ENCODE assay signal across 8 mouse cellular contexts in the genomic region with DNA sequence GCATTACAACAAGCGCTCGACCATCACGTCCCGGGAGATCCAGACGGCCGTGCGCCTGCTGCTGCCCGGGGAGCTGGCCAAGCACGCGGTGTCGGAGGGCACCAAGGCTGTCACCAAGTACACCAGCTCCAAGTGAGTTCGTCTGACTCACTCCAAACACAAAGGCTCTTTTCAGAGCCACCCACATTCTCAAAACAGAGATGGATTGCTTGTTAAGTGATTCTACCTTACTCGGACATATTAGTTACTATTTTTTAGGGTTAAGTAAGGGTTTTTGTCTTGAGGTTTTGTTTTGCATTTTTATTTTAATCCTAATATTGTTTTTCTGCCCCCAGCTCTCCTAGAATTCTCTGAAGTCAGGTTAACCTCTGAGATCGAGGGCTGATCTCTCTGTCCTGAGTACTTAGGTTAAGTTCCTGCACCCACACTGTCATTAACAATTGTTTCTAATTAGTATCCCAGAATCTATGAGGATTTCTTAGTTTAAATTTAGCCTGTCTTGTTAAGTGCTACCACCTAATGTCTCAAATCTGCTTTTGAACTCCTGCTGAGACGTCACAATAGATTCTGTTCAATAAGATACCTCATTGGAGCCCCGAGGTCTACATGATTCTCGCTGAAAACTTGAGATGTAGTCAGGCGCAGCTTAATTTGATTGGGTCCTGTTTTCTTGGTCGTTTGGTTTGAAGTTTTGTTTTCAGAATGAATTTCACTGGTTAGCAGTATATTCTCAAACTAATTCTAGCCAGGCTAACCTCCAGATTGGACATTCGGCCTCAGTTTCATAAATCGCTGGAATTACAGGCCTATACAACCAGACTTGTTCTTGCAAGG. TPM values are rescaled to one million over a fixed set of nuclear protein-coding genes. Genes with fewer than 3 reads are reported as not detected.
DNase-seq lines count a peak whose midpoint lies in the region; ATAC-seq and TF ChIP-seq lines count a peak whose summit lies in the region.

No protein-coding gene starts in this region.

- H3K36me3 ChIP-seq in heart, postnatal 0 days (replicated peaks; ENCODE audit: control insufficient read depth, insufficient read depth, low read length), result no peaks in the 10 kb centered on the region
- peaks cover 0 to 37% of the 10 kb centered on the region in 2 experiments; a peak in 2 of 4 replicates for H3K36me3 ChIP-seq in MEL (ENCODE audit: control insufficient read depth in 1 of 2, insufficient read depth in 2 of 2, low read length in 2 of 2)
- no peaks in the 10 kb centered on the region for H3K36me3 ChIP-seq in forebrain, postnatal 0 days (ENCODE audit: insufficient read depth)
- no peaks in the 10 kb centered on the region for H3K36me3 ChIP-seq in midbrain, embryonic 14.5 days (ENCODE audit: control insufficient read depth, insufficient read depth, low read length)

- no peak for DNase-seq in heart, postnatal 0 days (ENCODE audit: low spot score)
- no peak for DNase-seq in heart, adult 8-10 months (ENCODE audit: low spot score)
- DNase-seq in MEL (ENCODE audit: low read depth, low spot score), result peak; percentile 89
- DNase-seq in forebrain, postnatal 0 days, result no peak
- peak; percentile 29 for DNase-seq in midbrain, embryonic 14.5 days
- DNase-seq in gastrocnemius, postnatal 25 days, result no peak
- DNase-seq in right cerebral cortex, postnatal 14 days, result no peak
- no peak for DNase-seq in gastrocnemius, adult 8-10 months (ENCODE audit: low spot score in 2 of 2)

- H3K4me1 ChIP-seq in heart, postnatal 0 days (ENCODE audit: control insufficient read depth, insufficient read depth), result peaks cover 30% of the 10 kb centered on the region
- peaks cover 4 to 9% of the 10 kb centered on the region in 2 experiments for H3K4me1 ChIP-seq in MEL (ENCODE audit: control insufficient read depth in 1 of 2, insufficient read depth in 2 of 2, low read length in 2 of 2)
- H3K4me1 ChIP-seq in forebrain, postnatal 0 days (ENCODE audit: insufficient read depth), result peaks cover 10% of the 10 kb centered on the region
- peaks cover 14% of the 10 kb centered on the region for H3K4me1 ChIP-seq in midbrain, embryonic 14.5 days (ENCODE audit: control insufficient read depth, insufficient read depth, low read length)

- H3K27me3 ChIP-seq in heart, postnatal 0 days (ENCODE audit: control insufficient read depth, insufficient read depth, low read length), result no peaks in the 10 kb centered on the region
- H3K27me3 ChIP-seq in MEL (ENCODE audit: control insufficient read depth in 1 of 2, insufficient read depth in 2 of 2, low read length in 2 of 2), result no peaks in the 10 kb centered on the region
- H3K27me3 ChIP-seq in forebrain, postnatal 0 days (ENCODE audit: insufficient read depth, low read length), result no peaks in the 10 kb centered on the region
- no peaks in the 10 kb centered on the region for H3K27me3 ChIP-seq in midbrain, embryonic 14.5 days (ENCODE audit: control insufficient read depth, insufficient read depth, low read length)

- no peak for TF ChIP-seq EP300 in heart, postnatal 0 days (IDR thresholded peaks at IDR 0.05; ENCODE audit: low read depth)
- no peak for TF ChIP-seq EP300 in MEL (IDR thresholded peaks at IDR 0.05; ENCODE audit: low read depth in 1 of 2, low read length in 2 of 2)

- peak overlapping the region; percentile 50 for H3K4me2 ChIP-seq in heart, postnatal 0 days (ENCODE audit: low read depth, low read length)
- H3K4me2 ChIP-seq in forebrain, postnatal 0 days (ENCODE audit: low read depth), result peak overlapping the region; percentile 62
- H3K4me2 ChIP-seq in midbrain, embryonic 14.5 days (ENCODE audit: low read length), result peak overlapping the region; percentile 60

- WGBS in heart, postnatal 0 days, result 37% methylated on average over 14 of the region's 21 CpGs
- 11% methylated on average over 14 of the region's 21 CpGs for WGBS in forebrain, postnatal 0 days
- WGBS in midbrain, embryonic 14.5 days, result 10% methylated on average over 13 of the region's 21 CpGs

- H3K9me3 ChIP-seq in heart, postnatal 0 days (replicated peaks; ENCODE audit: control insufficient read depth, low read length), result no peaks in the 10 kb centered on the region
- H3K9me3 ChIP-seq in MEL (replicated peaks; ENCODE audit: insufficient read depth, low read length), result no peaks in the 10 kb centered on the region
- H3K9me3 ChIP-seq in forebrain, postnatal 0 days (ENCODE audit: low read length), result no peaks in the 10 kb centered on the region
- H3K9me3 ChIP-seq in midbrain, embryonic 14.5 days (ENCODE audit: control insufficient read depth, low read length), result no peaks in the 10 kb centered on the region

- no peak for TF ChIP-seq POLR2A in MEL (IDR thresholded peaks at IDR 0.05; ENCODE audit: control insufficient read depth in 1 of 2, insufficient read depth in 1 of 2, low read depth in 1 of 2, low read length in 2 of 2, poor library complexity in 1 of 2)

- no peaks in the 10 kb centered on the region for H3K79me2 ChIP-seq in MEL (ENCODE audit: control insufficient read depth, insufficient read depth, low read length, poor library complexity)

- no peak overlapping the region; the same call in 1 of the 2 replicates for H3K9ac ChIP-seq in heart, postnatal 0 days (replicated peaks; ENCODE audit: low read depth, low read length)
- peak overlapping the region; percentile 49 for H3K9ac ChIP-seq in MEL (ENCODE audit: control insufficient read depth, low read depth, low read length, poor library complexity, severe bottlenecking)
- 0 out of 2 replicates have a peak overlapping the region, but pooled peaks have one; percentile 37 for H3K9ac ChIP-seq in forebrain, postnatal 0 days
- 0 out of 2 replicates have a peak overlapping the region, but pooled peaks have one; percentile 12 for H3K9ac ChIP-seq in midbrain, embryonic 14.5 days (replicated peaks; ENCODE audit: low read length)

- no peak for TF ChIP-seq CTCF in heart, postnatal 0 days (IDR thresholded peaks at IDR 0.05; ENCODE audit: low read depth)
- TF ChIP-seq CTCF in MEL (IDR thresholded peaks at IDR 0.05 in 2 of 3, conservative IDR thresholded peaks at IDR 0.05 in 1 of 3; ENCODE audit: control insufficient read depth in 1 of 3, insufficient read depth in 1 of 3, low read depth in 2 of 3, low read length in 3 of 3, poor library complexity in 1 of 3, severe bottlenecking in 1 of 3), result no peak
- no peak for TF ChIP-seq CTCF in forebrain, postnatal 0 days (IDR thresholded peaks at IDR 0.05; ENCODE audit: low read depth)

- H3K4me3 ChIP-seq in heart, postnatal 0 days (ENCODE audit: low read depth, low read length), result peak overlapping the region; percentile 45; the same call in 1 of the 2 replicates
- H3K4me3 ChIP-seq in MEL (ENCODE audit: control insufficient read depth in 1 of 2, insufficient read depth in 1 of 2, low read depth in 2 of 2, low read length in 2 of 2), result peak overlapping the region; percentile 8 to 31
- peak overlapping the region; percentile 21 for H3K4me3 ChIP-seq in forebrain, postnatal 0 days (ENCODE audit: low read depth, low read length)
- H3K4me3 ChIP-seq in midbrain, embryonic 14.5 days (replicated peaks; ENCODE audit: low read depth, low read length), result peak overlapping the region; percentile 33

- TF ChIP-seq RAD21 in MEL (IDR thresholded peaks at IDR 0.05; ENCODE audit: low read depth, low read length), result no peak

- ATAC-seq in heart, postnatal 0 days (ENCODE audit: insufficient read depth, low read depth), result peak; percentile 13; the same call in 1 of the 2 replicates
- peak; percentile 12 for ATAC-seq in forebrain, postnatal 0 days
- ATAC-seq in midbrain, embryonic 14.5 days (ENCODE audit: low FRiP score, low TSS enrichment), result peak; percentile 2; the same call in 1 of the 2 replicates

- peak overlapping the region; percentile 77 for H3K27ac ChIP-seq in heart, postnatal 0 days (ENCODE audit: low read depth)
- H3K27ac ChIP-seq in MEL (ENCODE audit: control insufficient read depth, low read depth, low read length), result peak overlapping the region; percentile 80
- H3K27ac ChIP-seq in forebrain, postnatal 0 days (ENCODE audit: low read depth, low read length), result no peak overlapping the region; the same call in 1 of the 2 replicates
- H3K27ac ChIP-seq in midbrain, embryonic 14.5 days (replicated peaks; ENCODE audit: low read depth, low read length), result peak overlapping the region; percentile 55

RNA-seq across cellular contexts. Expression of gene Hist1h2bp, which starts 0.7 kb away (rescaled TPM):
- total RNA-seq in heart, postnatal 0 days (2014; rRNA removed; ENCODE audit: low replicate concordance), result 250 and 332 TPM in 2 replicates
- 0.34 and 0.55 TPM in 2 replicates for polyA plus RNA-seq in heart, postnatal 0 days (2015; fragmentation: Nextera tagmentation; extraction: Ambion mirVana)
- 1 to 10 TPM in 3 of 4 experiments, under 1 TPM in 1; 0.81 to 6.2 (median 1.3) TPM for total RNA-seq in heart, adult 8-10 months (2022)
- total RNA-seq in MEL (2012; rRNA removed), result 512 and 814 TPM in 2 replicates
- polyA plus RNA-seq in MEL (2012; ENCODE audit: insufficient read depth in 1 of 2, insufficient read length in 2 of 2, low read depth in 1 of 2, low replicate concordance in 2 of 2, missing spikeins in 1 of 2), result 1 to 10 TPM in 1 of 2 experiments, not detected in 1; 3.0 TPM
- total RNA-seq in forebrain, postnatal 0 days (2014; rRNA removed), result 46.4 and 70.5 TPM in 2 replicates
- polyA plus RNA-seq in forebrain, postnatal 0 days (2015; fragmentation: Nextera tagmentation; extraction: Ambion mirVana), result 0.28 TPM in 1 of 2 replicates, not detected in the other
- not detected in 2 replicates for polyA plus RNA-seq in midbrain, embryonic 14.5 days (2014; fragmentation: Nextera tagmentation; extraction: Ambion mirVana)
- total RNA-seq in gastrocnemius, postnatal 25 days (2021), result 1 to 10 TPM; 5.3 to 6.0 TPM
- 1 to 10 TPM in 1 of 4 experiments, under 1 TPM in 1, not detected in 2; 0.73 to 2.1 TPM for total RNA-seq in gastrocnemius, adult 8-10 months (2022)

RNA-seq across cellular contexts. Expression of gene Hist1h2an, which starts 1.0 kb away (rescaled TPM):
- total RNA-seq in heart, postnatal 0 days (2014; rRNA removed; ENCODE audit: low replicate concordance), result 677 and 1,354 TPM in 2 replicates
- polyA plus RNA-seq in heart, postnatal 0 days (2015; fragmentation: Nextera tagmentation; extraction: Ambion mirVana), result 1.8 and 3.3 TPM in 2 replicates
- 1 to 10 TPM in 1 of 4 experiments, not detected in 3; 1.1 TPM for total RNA-seq in heart, adult 8-10 months (2022)
- 1,204 and 1,752 TPM in 2 replicates for total RNA-seq in MEL (2012; rRNA removed)
- polyA plus RNA-seq in MEL (2012; ENCODE audit: insufficient read depth in 1 of 2, insufficient read length in 2 of 2, low read depth in 1 of 2, low replicate concordance in 2 of 2, missing spikeins in 1 of 2), result 1,000 to 10,000 TPM in 1 of 2 experiments, 1 to 10 TPM in 1; 8.6 to 1,740 TPM
- 143 and 154 TPM in 2 replicates for total RNA-seq in forebrain, postnatal 0 days (2014; rRNA removed)
- polyA plus RNA-seq in forebrain, postnatal 0 days (2015; fragmentation: Nextera tagmentation; extraction: Ambion mirVana), result 1.1 and 1.6 TPM in 2 replicates
- polyA plus RNA-seq in midbrain, embryonic 14.5 days (2014; fragmentation: Nextera tagmentation; extraction: Ambion mirVana), result 3.1 TPM in 1 of 2 replicates, not detected in the other
- 1 to 10 TPM; 1.0 to 2.4 TPM for total RNA-seq in gastrocnemius, postnatal 25 days (2021)
- total RNA-seq in gastrocnemius, adult 8-10 months (2022), result not detected

RNA-seq across cellular contexts. Expression of gene Hist1h3i, which starts 4.8 kb away (rescaled TPM):
- total RNA-seq in heart, postnatal 0 days (2014; rRNA removed; ENCODE audit: low replicate concordance), result 602 and 1,805 TPM in 2 replicates
- polyA plus RNA-seq in heart, postnatal 0 days (2015; fragmentation: Nextera tagmentation; extraction: Ambion mirVana), result 21.5 and 25.8 TPM in 2 replicates
- 10 to 100 TPM in 1 of 4 experiments, 1 to 10 TPM in 3; 6.6 to 10.5 (median 8.8) TPM for total RNA-seq in heart, adult 8-10 months (2022)
- total RNA-seq in MEL (2012; rRNA removed), result 1,321 and 1,539 TPM in 2 replicates
- polyA plus RNA-seq in MEL (2012; ENCODE audit: insufficient read depth in 1 of 2, insufficient read length in 2 of 2, low read depth in 1 of 2, low replicate concordance in 2 of 2, missing spikeins in 1 of 2), result 10 to 100 TPM in 1 of 2 experiments, not detected in 1; 18.1 TPM
- total RNA-seq in forebrain, postnatal 0 days (2014; rRNA removed), result 282 and 291 TPM in 2 replicates
- polyA plus RNA-seq in forebrain, postnatal 0 days (2015; fragmentation: Nextera tagmentation; extraction: Ambion mirVana), result 20.0 and 34.1 TPM in 2 replicates
- 49.4 and 58.4 TPM in 2 replicates for polyA plus RNA-seq in midbrain, embryonic 14.5 days (2014; fragmentation: Nextera tagmentation; extraction: Ambion mirVana)
- total RNA-seq in gastrocnemius, postnatal 25 days (2021), result 10 to 100 TPM; 20.0 to 23.8 TPM
- total RNA-seq in gastrocnemius, adult 8-10 months (2022), result 10 to 100 TPM in 3 of 4 experiments, 1 to 10 TPM in 1; 9.4 to 19.6 (median 16.7) TPM

RNA-seq across cellular contexts. Expression of gene Hist1h1b, which starts 7.6 kb away (rescaled TPM):
- total RNA-seq in heart, postnatal 0 days (2014; rRNA removed; ENCODE audit: low replicate concordance), result 356 and 550 TPM in 2 replicates
- 4.7 and 5.4 TPM in 2 replicates for polyA plus RNA-seq in heart, postnatal 0 days (2015; fragmentation: Nextera tagmentation; extraction: Ambion mirVana)
- total RNA-seq in heart, adult 8-10 months (2022), result 1 to 10 TPM in 3 of 4 experiments, under 1 TPM in 1; 0.62 to 4.7 (median 2.5) TPM
- total RNA-seq in MEL (2012; rRNA removed), result 1,140 and 1,462 TPM in 2 replicates
- polyA plus RNA-seq in MEL (2012; ENCODE audit: insufficient read depth in 1 of 2, insufficient read length in 2 of 2, low read depth in 1 of 2, low replicate concordance in 2 of 2, missing spikeins in 1 of 2), result 1 to 10 TPM in 1 of 2 experiments, not detected in 1; 2.9 TPM
- 140 and 182 TPM in 2 replicates for total RNA-seq in forebrain, postnatal 0 days (2014; rRNA removed)
- polyA plus RNA-seq in forebrain, postnatal 0 days (2015; fragmentation: Nextera tagmentation; extraction: Ambion mirVana), result 4.0 and 4.7 TPM in 2 replicates
- 1.8 and 4.0 TPM in 2 replicates for polyA plus RNA-seq in midbrain, embryonic 14.5 days (2014; fragmentation: Nextera tagmentation; extraction: Ambion mirVana)
- 1 to 10 TPM; 3.9 to 9.2 TPM for total RNA-seq in gastrocnemius, postnatal 25 days (2021)
- total RNA-seq in gastrocnemius, adult 8-10 months (2022), result 1 to 10 TPM in 1 of 4 experiments, under 1 TPM in 2, not detected in 1; 0.40 to 1.2 (median 0.70) TPM

RNA-seq across cellular contexts. Expression of gene Hist1h2bq, which starts 22.0 kb away (rescaled TPM):
- total RNA-seq in heart, postnatal 0 days (2014; rRNA removed; ENCODE audit: low replicate concordance), result 1,204 and 1,722 TPM in 2 replicates
- polyA plus RNA-seq in heart, postnatal 0 days (2015; fragmentation: Nextera tagmentation; extraction: Ambion mirVana), result 5.6 and 6.3 TPM in 2 replicates
- total RNA-seq in heart, adult 8-10 months (2022), result 10 to 100 TPM; 25.7 to 37.7 (median 29.1) TPM
- 2,195 and 3,125 TPM in 2 replicates for total RNA-seq in MEL (2012; rRNA removed)
- polyA plus RNA-seq in MEL (2012; ENCODE audit: insufficient read depth in 1 of 2, insufficient read length in 2 of 2, low read depth in 1 of 2, low replicate concordance in 2 of 2, missing spikeins in 1 of 2), result 1 to 10 TPM in 1 of 2 experiments, not detected in 1; 6.2 TPM
- total RNA-seq in forebrain, postnatal 0 days (2014; rRNA removed), result 214 and 268 TPM in 2 replicates
- 4.6 and 5.2 TPM in 2 replicates for polyA plus RNA-seq in forebrain, postnatal 0 days (2015; fragmentation: Nextera tagmentation; extraction: Ambion mirVana)
- polyA plus RNA-seq in midbrain, embryonic 14.5 days (2014; fragmentation: Nextera tagmentation; extraction: Ambion mirVana), result 4.2 and 4.5 TPM in 2 replicates
- 10 to 100 TPM; 18.0 to 21.3 TPM for total RNA-seq in gastrocnemius, postnatal 25 days (2021)
- total RNA-seq in gastrocnemius, adult 8-10 months (2022), result 10 to 100 TPM; 13.3 to 26.7 (median 21.1) TPM

Comparison
In these comparisons a context has a peak if more than half of its experiments do, and no peak if none do; other contexts are left out.
1. RNA of gene Hist1h2an, which starts 1.0 kb away (total RNA-seq): 1,204 to 1,752 TPM in MEL, 677 to 1,354 TPM in heart, postnatal 0 days and 143 to 154 TPM in forebrain, postnatal 0 days; 1.0 to 2.4 TPM in gastrocnemius, postnatal 25 days, 1.1 TPM in heart, adult 8-10 months and not detected in gastrocnemius, adult 8-10 months; every median in the first group is over 10 times any median in the second.
2. RNA of gene Hist1h3i, which starts 4.8 kb away (total RNA-seq): 1,321 to 1,539 TPM in MEL, 602 to 1,805 TPM in heart, postnatal 0 days and 282 to 291 TPM in forebrain, postnatal 0 days; 20.0 to 23.8 TPM in gastrocnemius, postnatal 25 days, 9.4 to 19.6 TPM in gastrocnemius, adult 8-10 months and 6.6 to 10.5 TPM in heart, adult 8-10 months; every median in the first group is over 10 times any median in the second.
3. DNase-seq: peak in MEL (single experiment) and midbrain, embryonic 14.5 days (single experiment); none in heart, postnatal 0 days (single experiment), heart, adult 8-10 months (single experiment), forebrain, postnatal 0 days (single experiment), gastrocnemius, postnatal 25 days (single experiment), right cerebral cortex, postnatal 14 days (single experiment) and gastrocnemius, adult 8-10 months (0 of 2).
4. Peak in every context shown above with its lines, with median percentiles within 50 percentile points of each other: ATAC-seq, H3K4me2 ChIP-seq and H3K4me3 ChIP-seq.